Mouse (Mus musculus) heart, postnatal 10 days (tissue): ENCODE measurements around the gene Pgm2l1. TPM values are rescaled to one million over a fixed set of nuclear protein-coding genes. Genes with fewer than 3 reads are reported as not detected.
"Not testable (repeated sequence)": the region's sequence is repeated elsewhere in the genome, so short reads cannot be mapped to it uniquely, and the experiment has no call there.

ENCODE experiments used
- DNase-seq, 2 experiments: peaks; one replicate each; pipeline ENCODE4 v3.0.0; 2021
- intact Hi-C: fragments of 180-260 bp; cut with DNase I; formaldehyde crosslinking; loops from one replicate; pipeline ENCODE4 v1.15.1; 2025
- total RNA-seq, 2 experiments: library from RNA; stranded (reverse); gene quantifications; 2 replicates each; pipeline ENCODE4 v1.2.3; 2021

The Pgm2l1 gene
- total RNA-seq, 2 experiments from 2014 or later: 6.9 to 7.0 TPM

DNA sequence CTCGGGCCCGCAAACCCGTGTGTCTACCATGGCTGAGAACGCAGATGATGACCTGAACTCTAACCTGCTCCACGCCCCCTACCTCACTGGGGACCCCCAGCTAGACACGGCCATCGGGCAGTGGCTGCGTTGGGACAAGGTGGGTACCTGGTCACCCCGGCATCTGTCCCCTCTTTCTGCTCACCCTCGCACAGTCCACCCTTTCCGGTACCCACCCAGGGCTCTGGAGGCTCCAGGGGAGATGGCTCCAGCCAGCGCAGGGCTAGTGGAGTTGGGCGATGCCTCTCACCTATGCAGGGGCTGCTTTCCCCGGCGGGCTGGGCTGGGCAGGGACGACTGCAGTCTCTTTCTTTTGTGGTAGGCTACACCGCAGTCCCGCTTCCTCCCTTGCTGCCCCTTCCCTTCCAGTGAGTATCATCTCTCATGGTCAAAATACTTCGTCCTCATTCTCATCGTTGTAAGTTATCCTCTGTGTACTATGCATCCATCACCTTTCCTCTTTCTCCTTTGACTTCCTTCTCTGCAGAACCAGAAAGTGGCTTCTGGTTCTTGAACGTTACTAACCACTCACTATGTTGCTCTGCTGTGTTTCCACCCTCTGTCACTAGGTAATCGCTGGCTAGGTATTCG is 817 bp downstream of the Pgm2l1 start:
- no peak for DNase-seq

DNA sequence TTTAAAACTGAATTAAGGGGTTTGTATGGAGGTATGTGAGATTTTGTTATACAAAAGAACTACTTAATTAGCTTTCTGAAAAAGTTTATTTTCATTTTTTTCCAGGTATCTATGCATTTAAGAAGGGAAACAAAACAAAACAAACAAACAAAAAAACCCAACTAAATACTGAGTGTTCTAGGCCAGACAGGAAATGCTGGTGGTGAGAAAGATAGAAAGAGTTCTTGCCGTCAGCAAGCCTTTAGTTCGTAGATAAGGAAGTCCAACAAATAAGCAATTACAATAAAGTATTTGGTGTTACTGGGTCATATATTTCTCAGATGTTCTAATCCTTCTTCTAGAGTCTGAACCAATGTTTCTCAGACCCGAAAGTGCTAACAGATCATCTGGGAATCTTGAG is 1.8 kb downstream of the Pgm2l1 start:
- DNase-seq: no peak
- intact Hi-C loops: no loop called here

More for the DNA sequence above, 817 bp downstream of the Pgm2l1 start:
- intact Hi-C loops: no loop called here

DNA sequence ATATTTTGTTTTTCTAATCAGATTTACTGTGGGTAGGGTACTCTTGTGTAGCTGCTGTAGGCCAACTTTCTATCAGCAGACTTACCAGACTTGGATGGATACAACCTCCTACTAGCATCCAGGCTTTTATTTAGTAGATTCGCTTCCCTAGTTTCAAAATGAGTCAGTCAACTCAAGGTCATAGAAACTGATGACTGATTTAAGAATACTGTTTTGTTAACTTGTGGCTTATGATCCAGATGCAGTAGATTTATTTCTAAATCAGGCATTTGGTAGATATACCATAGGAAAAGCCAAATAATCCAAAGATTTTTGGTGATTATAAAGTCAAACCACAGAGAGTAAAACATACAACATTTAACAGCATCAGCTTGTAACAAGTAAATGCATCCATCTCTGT is 3.5 kb downstream of the Pgm2l1 start:
- no peak for DNase-seq
- intact Hi-C loops: loop anchor here (5.0 kb wide), 1 partner anchor 243 kb away; no protein-coding TSS in a partner anchor

DNA sequence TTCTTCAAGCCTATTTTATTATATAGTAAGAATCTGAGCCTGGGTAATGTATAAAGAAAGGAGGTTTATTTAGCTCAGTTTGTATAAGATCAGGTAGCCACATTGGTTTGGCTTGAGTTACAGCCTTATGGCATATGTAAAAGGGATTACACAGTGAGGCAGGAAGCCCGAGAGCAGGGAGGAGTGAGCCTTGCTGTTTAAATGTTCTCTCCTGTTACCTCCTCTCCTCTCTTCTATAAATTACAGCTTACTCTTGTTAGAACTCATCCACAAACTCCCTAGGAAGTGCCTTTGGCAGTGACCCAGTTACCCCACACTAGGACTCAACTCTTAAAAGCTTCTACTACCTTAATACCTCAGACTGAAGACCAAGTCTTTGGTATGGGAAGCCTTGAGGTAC is 4.5 kb downstream of the Pgm2l1 start:
- no peak for DNase-seq
- intact Hi-C loops: loop anchor here (5.0 kb wide), 1 partner anchor 244 kb away; no protein-coding TSS in a partner anchor

DNA sequence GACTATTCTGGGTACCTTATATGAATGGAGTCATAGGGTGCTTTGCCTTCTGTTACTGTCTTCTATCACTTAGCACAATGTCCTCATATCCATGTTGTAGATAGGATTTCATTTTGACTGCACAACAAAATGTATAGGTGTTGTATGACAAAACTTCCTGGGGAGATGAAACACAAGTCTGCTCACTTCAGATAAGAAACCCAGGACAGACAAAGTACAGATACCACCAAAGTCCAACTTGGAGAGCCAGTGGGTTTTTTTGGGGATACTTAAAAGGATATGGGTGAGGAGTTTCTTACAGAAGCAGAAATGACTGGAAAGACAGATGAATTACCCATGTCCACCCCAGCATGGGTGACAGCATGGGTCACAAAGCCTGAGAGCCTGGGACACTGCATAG is 6.5 kb downstream of the Pgm2l1 start:
- no peak for DNase-seq
- intact Hi-C loops: loop anchor here (1.0 to 5.0 kb wide), 3 partner anchors 43 to 246 kb away; no protein-coding TSS in a partner anchor

DNA sequence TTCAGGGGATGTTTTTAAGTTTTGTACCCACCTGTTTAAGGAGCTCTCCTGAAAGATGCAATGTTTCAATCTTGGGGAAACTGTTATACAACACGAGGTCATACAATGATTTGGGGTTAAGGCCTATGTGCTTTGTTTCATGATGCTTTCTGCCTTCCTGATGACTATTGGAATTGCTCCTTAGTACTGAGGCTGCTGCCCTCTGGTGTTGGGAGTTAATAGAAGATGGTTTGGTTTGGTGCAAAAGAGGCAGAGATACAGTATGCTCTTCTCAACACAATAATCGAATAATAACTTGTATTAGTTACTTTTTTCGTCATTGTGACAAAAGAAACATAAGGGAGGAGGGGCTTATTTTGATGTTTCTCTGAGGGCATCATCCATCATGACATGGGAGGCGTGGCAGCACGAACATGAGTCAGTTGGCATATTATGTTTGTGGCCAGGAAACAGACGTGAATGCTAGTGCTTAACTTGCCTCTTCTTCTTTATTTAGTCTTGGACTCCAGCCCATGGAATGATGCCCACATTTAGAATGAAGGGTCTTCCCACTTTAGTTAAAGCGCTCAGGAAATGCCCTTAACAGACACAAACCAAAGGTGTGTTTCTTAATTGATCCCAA is 7.2 kb downstream of the Pgm2l1 start:
- intact Hi-C loops: loop anchor here (1.0 to 5.0 kb wide), 3 partner anchors 44 to 247 kb away; no protein-coding TSS in a partner anchor
- DNase-seq: peak; percentile 53 to 66

DNA sequence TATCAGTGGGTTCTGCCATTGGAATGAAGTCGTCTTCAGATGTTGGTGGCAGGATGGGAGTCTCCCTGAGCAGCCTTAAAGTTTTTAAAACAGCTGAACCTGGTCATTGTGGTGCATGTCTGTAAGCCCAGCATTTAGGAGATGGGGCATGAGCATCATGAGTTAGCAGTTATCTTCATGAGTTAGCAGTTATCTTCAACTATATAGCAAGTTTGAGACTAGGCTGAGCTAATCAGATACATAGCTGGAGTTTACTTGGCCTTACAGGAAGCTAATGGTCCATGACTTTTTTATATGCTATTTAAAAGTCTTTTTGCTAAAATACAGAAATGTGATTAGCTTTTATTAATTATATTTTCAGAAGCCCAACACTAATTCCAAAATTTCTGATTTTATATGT is 11.1 kb downstream of the Pgm2l1 start:
- intact Hi-C loops: no loop called here
- DNase-seq: no peak

DNA sequence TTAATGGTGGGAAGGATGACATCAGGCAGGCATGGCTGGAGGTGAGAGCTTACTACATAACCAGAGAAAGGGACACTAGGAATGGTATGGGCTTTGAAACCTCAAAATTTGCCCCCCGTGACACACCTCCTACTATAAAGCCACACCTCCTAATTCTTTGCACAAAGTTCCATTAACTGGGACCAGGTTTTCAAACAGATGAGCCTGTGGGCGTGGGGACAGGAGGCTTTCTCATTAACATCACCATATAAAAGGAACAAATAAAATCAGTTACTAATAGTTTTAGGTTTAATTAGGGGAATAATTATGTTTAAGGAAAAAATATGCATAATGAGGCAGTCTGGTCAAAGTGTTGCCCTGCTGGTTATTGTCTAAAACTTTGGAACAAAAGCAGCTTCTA is 13.4 kb downstream of the Pgm2l1 start:
- intact Hi-C loops: no loop called here
- DNase-seq: no peak

DNA sequence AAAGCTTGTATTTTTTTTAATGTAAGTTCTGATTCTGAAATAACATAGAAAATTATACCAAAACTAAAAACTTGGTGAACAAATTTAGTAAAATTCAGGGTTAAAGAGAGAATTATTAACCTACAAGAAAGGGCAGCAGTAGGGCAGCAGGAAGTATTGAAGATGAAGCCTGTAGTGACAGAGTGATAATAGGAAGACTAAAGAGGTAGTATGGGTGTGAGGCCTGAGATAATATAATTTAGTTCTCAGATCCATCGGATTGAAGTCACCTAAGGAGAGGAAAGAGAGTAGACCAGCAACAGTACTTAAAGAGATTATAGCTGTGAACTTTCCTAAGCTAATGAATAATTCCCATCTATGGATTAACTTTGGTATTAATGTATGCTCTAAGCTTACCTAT is 15.8 kb downstream of the Pgm2l1 start:
- intact Hi-C loops: no loop called here

DNA sequence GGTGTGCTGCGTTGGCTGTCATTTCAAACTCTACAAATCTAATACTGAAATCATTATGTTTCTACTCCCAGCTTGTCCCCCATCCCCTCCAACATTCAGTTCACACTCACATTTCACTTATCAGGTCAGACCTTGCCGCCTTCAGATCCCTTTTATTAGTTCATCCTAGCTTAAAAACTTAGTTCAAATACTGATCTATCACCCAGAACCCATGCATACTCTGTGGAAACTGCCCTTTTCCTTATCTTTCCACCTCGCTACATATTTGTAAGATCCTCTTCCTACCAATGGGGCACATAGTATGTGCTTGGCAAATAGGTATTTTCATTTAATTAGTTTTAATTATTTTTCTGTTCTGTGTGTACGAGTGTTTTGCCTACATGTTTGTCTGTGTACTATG is 17.0 kb downstream of the Pgm2l1 start:
- DNase-seq: no peak
- intact Hi-C loops: no loop called here

More for the DNA sequence above, 15.8 kb downstream of the Pgm2l1 start:
- DNase-seq: no peak

DNA sequence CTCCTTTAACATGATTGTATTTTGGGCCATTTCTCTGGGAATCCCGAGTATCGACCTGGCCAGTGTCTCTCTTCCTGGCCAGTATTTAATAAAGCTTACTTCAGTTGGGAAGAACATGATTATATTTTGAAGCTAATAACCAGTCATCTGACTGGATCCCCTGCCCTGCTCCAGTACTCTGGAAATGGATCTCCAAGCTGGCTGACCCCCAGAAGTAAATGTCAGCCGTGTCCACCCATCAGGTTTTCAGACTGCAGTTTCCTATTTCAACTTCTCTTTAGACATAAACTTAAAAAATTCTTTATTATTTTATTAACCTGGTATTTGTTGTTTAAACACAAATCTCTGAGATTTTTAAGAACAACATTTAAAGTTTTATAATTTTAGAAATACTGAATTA is 18.0 kb downstream of the Pgm2l1 start:
- intact Hi-C loops: no loop called here
- DNase-seq: no peak

DNA sequence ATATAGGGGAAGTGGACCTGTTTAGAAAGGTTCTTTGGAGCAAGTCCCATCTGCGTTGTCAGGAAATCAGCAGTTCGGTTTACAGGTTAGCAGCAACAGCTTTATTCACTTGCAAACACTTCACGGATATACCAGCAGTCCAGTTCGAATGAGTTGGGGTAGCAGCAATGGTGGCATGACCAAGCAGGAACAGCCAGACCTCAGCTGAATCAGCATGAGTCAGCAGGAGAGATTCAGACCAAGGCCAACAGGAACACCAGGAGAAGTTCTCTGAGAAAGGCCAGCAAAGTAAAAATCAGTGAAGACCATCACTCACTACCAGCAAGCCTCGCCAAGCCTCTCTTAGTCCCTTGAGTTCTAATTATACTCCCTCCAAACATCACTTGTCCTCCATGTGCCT is 23.5 kb downstream of the Pgm2l1 start:
- DNase-seq: no peak
- intact Hi-C loops: no loop called here

DNA sequence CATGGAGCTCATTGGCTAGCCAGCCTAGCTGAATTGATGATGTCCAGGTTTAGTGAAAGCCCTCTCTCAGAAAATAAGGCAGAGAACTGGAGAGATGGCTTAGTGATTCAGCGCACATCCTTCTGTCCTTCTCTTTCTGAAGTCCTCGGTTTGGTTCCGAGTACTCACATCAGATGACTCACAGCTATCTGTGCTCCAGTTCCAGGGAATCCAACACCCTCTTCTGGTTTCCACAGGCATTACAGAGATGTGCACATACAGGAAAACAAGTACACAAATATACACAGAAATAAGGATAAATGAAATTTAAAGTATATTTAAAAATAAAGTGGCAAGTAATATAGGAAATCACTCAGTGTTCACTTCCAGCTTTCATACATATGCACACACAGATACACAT is 35.2 kb downstream of the Pgm2l1 start:
- intact Hi-C loops: no loop called here
- no peak for DNase-seq

DNA sequence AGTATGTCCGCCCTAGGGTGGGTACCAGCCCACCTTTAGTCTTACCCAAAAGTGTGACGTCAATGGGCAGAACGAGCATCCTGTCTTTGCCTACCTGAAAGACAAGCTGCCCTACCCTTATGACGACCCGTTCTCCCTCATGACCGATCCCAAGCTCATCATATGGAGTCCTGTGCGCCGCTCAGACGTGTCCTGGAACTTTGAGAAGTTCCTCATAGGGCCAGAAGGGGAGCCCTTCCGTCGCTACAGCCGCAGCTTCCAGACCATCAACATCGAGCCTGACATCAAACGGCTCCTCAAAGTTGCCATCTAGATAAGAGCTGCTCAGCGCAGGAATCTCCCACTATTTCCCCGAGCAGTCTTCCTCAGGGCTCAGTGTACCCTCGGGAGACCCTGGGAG is 37.7 kb downstream of the Pgm2l1 start:
- intact Hi-C loops, DNase-seq: not testable (repeated sequence)

DNA sequence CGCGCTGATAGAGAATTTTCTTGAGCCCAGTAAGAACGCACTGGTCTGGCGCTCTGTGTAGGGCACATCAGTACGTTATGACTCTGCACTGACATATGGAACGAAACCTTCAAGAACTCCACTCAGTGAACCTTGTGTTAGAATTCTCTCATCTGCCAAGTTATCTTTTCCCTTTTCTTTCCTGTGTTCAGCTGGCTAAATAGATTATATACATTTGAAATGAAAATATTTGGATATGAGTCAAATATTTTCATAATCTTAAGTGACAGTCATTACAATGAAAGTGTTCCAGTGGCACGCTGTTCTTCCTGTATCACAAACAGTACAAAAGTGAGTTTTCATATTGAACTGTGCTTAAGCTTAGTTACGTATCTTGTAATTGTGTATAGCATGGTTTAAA is 45.2 kb downstream of the Pgm2l1 start:
- no peak for DNase-seq
- intact Hi-C loops: no loop called here

DNA sequence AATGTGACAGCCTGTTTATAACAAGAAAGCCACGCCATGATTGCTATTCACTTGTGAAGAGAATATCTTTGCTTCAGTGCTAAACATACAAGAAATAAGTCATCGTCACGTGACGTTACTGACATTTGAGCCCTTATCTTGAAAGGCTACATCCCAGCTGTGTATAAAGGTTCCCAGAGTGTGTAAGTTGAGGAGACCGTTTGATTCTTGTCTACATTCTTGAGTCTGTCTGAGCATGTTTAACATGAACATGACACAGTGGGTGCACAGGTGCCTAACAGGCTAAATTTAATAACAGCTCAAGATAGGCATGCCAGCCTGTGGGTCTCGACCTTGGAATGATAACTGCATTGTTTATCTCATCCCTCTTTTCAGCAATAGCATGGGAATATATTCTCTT is 47.3 kb downstream of the Pgm2l1 start:
- no peak for DNase-seq
- intact Hi-C loops: no loop called here

DNA sequence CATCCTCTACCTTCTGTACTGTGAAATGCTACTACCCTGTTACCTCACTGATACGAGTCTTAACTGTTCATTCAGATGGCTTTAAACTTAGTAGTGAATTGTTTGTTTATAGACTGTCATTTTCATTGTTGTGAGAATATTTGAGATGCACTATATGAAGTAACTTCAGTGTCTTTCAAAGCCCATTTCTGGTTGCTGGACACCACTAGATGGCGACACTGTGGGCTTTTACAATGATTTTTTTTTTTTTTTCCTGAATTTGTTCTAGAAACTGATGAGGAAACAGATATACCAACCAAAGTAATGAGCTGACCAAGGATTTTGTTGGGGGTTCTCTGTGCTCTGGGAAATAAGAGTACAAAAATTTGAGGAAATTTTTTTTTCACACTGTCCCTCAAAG is 49.2 kb downstream of the Pgm2l1 start:
- DNase-seq: peak in 1 of 2 experiments; percentile 30
- intact Hi-C loops: loop anchor here (2.0 kb wide), 1 partner anchor 116 kb away; no protein-coding TSS in a partner anchor

DNA sequence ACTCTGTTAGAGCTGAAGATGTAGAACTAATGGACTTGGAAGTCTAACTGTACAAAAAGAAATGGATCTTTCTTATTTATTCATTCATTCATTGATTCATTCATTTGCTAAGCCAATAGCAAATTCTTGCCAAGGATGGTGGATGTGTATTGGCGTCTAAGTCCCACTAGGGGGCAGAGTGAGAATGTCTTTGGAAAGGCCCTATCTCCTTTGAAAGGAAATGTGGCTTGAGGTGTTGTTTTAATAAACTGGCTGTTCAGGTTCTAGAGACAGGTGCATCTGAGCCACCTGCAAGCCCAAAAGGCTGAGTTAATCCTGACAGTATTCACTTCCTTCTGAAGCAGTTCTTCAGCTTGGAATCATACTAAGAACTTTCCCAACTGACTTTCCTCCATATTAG is 52.6 kb downstream of the Pgm2l1 start:
- intact Hi-C loops: loop anchor here (1.0 kb wide), 1 partner anchor 45 kb away; no protein-coding TSS in a partner anchor
- DNase-seq: peak; percentile 59 to 68

DNA sequence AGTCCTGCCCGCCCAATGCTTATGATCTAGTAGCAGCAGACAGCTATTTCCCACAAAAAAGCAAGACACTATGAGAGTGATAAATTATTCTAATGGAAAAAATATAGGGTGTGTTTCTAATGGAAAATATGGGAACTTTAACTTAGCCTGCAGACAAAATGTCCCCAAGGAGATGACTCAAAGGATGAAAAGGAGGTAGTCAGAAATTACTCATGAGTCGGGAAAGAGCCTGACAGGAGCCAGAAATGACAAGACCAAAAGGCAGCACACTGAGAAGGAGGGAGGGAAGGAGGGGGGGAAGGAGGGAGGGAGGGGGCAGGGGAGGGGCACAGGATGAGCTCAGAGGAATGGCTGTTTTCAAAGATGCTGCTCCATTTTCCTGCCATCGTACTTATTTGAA is 54.4 kb downstream of the Pgm2l1 start:
- DNase-seq: no peak
- intact Hi-C loops: no loop called here

DNA sequence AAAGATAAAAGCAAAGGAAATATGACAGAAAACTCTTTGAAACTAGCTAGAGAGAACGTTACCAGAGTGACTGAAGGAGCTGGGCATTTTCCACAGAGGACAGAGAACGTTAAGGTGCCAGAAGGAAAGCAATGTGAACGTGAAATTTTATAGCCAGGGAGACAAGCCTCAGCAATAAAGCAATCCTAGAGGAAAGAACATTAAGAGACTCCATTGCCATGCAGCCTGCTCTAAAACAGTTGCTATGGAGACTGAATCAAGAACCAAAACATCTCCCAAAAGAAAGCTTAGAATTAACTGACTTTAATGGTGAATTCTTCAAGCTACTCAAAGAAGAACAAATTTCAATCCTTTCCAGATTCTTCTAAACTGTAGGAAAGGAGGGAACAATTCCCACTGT is 56.1 kb downstream of the Pgm2l1 start:
- no peak for DNase-seq
- intact Hi-C loops: no loop called here

DNA sequence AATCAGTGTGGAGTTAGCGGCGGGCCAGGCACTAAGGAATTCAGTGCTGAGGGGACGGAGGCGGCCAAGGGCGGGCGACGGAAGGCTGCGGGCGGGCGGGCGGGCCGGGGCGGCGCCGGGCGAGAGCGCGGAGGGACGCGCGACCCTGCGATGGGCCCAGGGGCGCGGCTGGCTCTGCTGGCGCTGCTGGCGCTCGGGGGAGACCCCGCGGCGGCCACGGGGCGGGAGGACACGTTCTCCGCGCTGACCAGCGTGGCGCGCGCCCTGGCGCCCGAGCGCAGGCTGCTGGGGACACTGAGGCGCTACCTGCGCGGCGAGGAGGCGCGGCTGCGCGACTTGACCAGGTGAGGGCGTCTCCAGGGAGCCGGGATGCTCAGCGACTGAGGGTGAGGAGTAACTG is 58.2 kb downstream of the Pgm2l1 start, which contains the start of gene P4ha3:
TSS of gene P4ha3 (plus strand) at position 138 of the 400 bp plus-strand sequence.
- peak; percentile 21 to 35 for DNase-seq
- intact Hi-C loops: no loop called here
